Mouse (Mus musculus) midbrain, postnatal 0 days (tissue): ENCODE results near the gene Lmf2. TPM values are rescaled to one million over a fixed set of nuclear protein-coding genes. Genes with fewer than 3 reads are reported as not detected.
A peak's percentile ranks its signal among the peaks of the same experiment; 100 is the strongest.

Source experiments
- ATAC-seq: fragments of 200-750 bp; cut with Nextera tagmentation; 2 replicates; pipeline ENCODE4 v1.8.0; 2017; ENCODE audit warnings: moderate number of reproducible peaks, mild to moderate bottlenecking, moderate TSS enrichment, moderate library complexity; ENCODE audit not compliant: low FRiP score
- DNase-seq: peaks from one replicate; pipeline ENCODE4 v3.0.0-alpha.2; 2015; ENCODE audit warnings: low spot score
- H3K27ac ChIP-seq: fragments of 300-500 bp; sonication (generic); 2 replicates; pipeline ENCODE4 v1.5.1; 2014; ENCODE audit warnings: low read depth, mild to moderate bottlenecking, low read length, mixed read lengths
- H3K27me3 ChIP-seq: fragments of 300-500 bp; sonication (generic); 2 replicates; pipeline ENCODE4 v1.6.1; 2014; ENCODE audit warnings: low read length, control low read depth, mixed read lengths; ENCODE audit not compliant: insufficient read depth
- H3K36me3 ChIP-seq: fragments of 300-500 bp; sonication (generic); 2 replicates; pipeline ENCODE4 v1.6.1; 2014; ENCODE audit warnings: low read length, control low read depth, mixed read lengths; ENCODE audit not compliant: insufficient read depth
- H3K4me1 ChIP-seq: fragments of 300-500 bp; sonication (generic); 2 replicates; pipeline ENCODE4 v1.6.1; 2014; ENCODE audit warnings: mild to moderate bottlenecking, control low read depth, antibody characterized with exemption, low read length, mixed read lengths; ENCODE audit not compliant: insufficient read depth
- H3K4me2 ChIP-seq: fragments of 300-500 bp; sonication (generic); 2 replicates; pipeline ENCODE4 v1.6.1; 2014; ENCODE audit warnings: low read depth, mild to moderate bottlenecking, low read length, mixed read lengths; ENCODE audit not compliant: poor library complexity, severe bottlenecking
- H3K4me3 ChIP-seq: fragments of 300-500 bp; sonication (generic); 2 replicates; pipeline ENCODE4 v1.5.1; 2014; ENCODE audit warnings: low read depth, mild to moderate bottlenecking, low read length, moderate library complexity
- H3K9ac ChIP-seq: fragments of 300-500 bp; sonication (generic); replicated peaks from 2 replicates; pipeline ENCODE4 v1.6.1; 2014; ENCODE audit warnings: mild to moderate bottlenecking, low read length, moderate library complexity, mixed read lengths; ENCODE audit not compliant: poor library complexity, severe bottlenecking
- H3K9me3 ChIP-seq: fragments of 300-500 bp; sonication (generic); 2 replicates; pipeline ENCODE4 v1.6.1; 2016; ENCODE audit warnings: low read length, control low read depth
- CTCF ChIP-seq: IDR thresholded peaks from 2 replicates; pipeline ENCODE4 v1.5.1; 2016; ENCODE audit warnings: antibody characterized with exemption, mild to moderate bottlenecking
- WGBS: fragments of 180-500 bp; shearing (Covaris S2); extraction: QIAGEN DNeasy Blood & Tissue Kit; methylation state at CpG from one replicate; pipeline ENCODE4 v1.1.7; 2014; 5-methylcytosine and 5-hydroxymethylcytosine counted together
- polyA plus RNA-seq: library from polyadenylated mRNA; unstranded; fragments of >200 nt; fragmentation: Nextera tagmentation; extraction: Ambion mirVana; gene quantifications from 2 replicates; pipeline ENCODE4 v1.2.1, GENCODE M21; 2015
- total RNA-seq: library from RNA; depleted of rRNA; stranded (reverse); fragments of >200 nt; gene quantifications from 2 replicates; pipeline ENCODE4 v1.2.3, GENCODE M21; 2014

The Lmf2 gene
- total and polyA plus RNA-seq, 2 experiments from 2014 or later = 25.6 to 27.3 TPM

- 47% methylated on average over 9 of the region's 9 CpGs for WGBS
- no peak for ATAC-seq
- no peak for TF ChIP-seq CTCF
These were observed 18.9 kb upstream of the Lmf2 start for GRCm38 (mm10) chr15:89374340-89374739.

GRCm38 (mm10) chr15:89373762-89374248 lies 18.3 kb upstream of the Lmf2 start, which contains the start of gene Sco2:
Gene Sco2 (minus strand): TSS chr15:89373846.
- Histone ChIP-seq H3K27ac (peak within 1 kb of the TSS; percentile 88), H3K36me3 (peaks cover 31% of the 10 kb centered on the region), H3K4me2 (peak within 1 kb of the TSS; percentile 84), H3K9ac (peak within 1 kb of the TSS; percentile 78), H3K4me3 (peak within 1 kb of the TSS; percentile 72), H3K27me3 (peaks cover 26% of the 10 kb centered on the region), H3K4me1 (peaks cover 11% of the 10 kb centered on the region), H3K9me3 (no peaks in the 10 kb centered on the region)
- ATAC-seq (peak; percentile 83), DNase-seq (peak; percentile 93)
- TF ChIP-seq CTCF = peak; percentile 85
- under 1% methylated on average over 42 of the region's 42 CpGs for WGBS

More at GRCm38 (mm10) chr15:89374340-89374739, 18.9 kb upstream of the Lmf2 start:
- Histone ChIP-seq H3K4me2 (peak overlapping the region; percentile 84), H3K4me3 (peak overlapping the region; percentile 72), H3K27ac (peak overlapping the region; percentile 88), H3K9ac (peak overlapping the region; percentile 78), H3K36me3 (peaks cover 28% of the 10 kb centered on the region), H3K4me1 (peaks cover 16% of the 10 kb centered on the region), H3K9me3 (no peaks in the 10 kb centered on the region), H3K27me3 (peaks cover 28% of the 10 kb centered on the region)
- DNase-seq = no peak

- Histone ChIP-seq H3K4me2 (peak overlapping the region; percentile 84), H3K4me1 (peaks cover 6% of the 10 kb centered on the region; the same call in 1 of the 2 replicates), H3K27ac (peak overlapping the region; percentile 88), H3K4me3 (peak overlapping the region; percentile 72), H3K9me3 (no peaks in the 10 kb centered on the region), H3K36me3 (peaks cover 38% of the 10 kb centered on the region), H3K9ac (peak overlapping the region; percentile 78), H3K27me3 (peaks cover 19% of the 10 kb centered on the region)
- peak; percentile 80 for ATAC-seq
- peak; percentile 77 for DNase-seq
- WGBS = 2% methylated on average over 35 of the region's 35 CpGs
- peak; percentile 68 for TF ChIP-seq CTCF
These were observed 17.7 kb upstream of the Lmf2 start for GRCm38 (mm10) chr15:89373027-89373761.

DNA sequence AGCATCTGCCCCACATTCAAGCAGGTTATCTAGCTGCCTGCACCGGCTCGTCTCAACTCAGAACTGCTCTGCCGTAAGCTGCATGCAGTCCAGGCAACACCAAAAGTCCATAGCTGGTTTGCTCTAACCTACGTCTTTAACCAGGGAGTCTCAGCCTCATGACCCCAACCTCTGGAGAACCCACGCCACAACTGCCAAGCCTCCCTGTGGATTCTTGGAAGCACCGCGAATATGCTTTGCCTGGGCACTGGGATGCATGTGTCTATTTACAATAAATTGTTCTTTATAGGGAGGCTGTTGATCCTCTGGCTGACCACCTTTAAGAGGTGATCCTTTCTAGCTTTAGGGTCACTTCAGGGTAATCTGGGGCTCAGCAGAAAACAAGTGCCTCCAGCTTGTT lies 17.1 kb upstream of the Lmf2 start:
- no peak for DNase-seq
- H3K27me3 ChIP-seq = peaks cover 13% of the 10 kb centered on the region
- WGBS = 82% methylated on average over 7 of the region's 7 CpGs
- peaks cover 44% of the 10 kb centered on the region for H3K36me3 ChIP-seq
- H3K27ac ChIP-seq = peak overlapping the region; percentile 88
- H3K4me3 ChIP-seq = peak overlapping the region; percentile 72; the same call in 1 of the 2 replicates
- peaks cover 6% of the 10 kb centered on the region; the same call in 1 of the 2 replicates for H3K4me1 ChIP-seq
- H3K9me3 ChIP-seq = no peaks in the 10 kb centered on the region
- no peak for ATAC-seq
- H3K9ac ChIP-seq = peak overlapping the region; percentile 78
- peak overlapping the region; percentile 84 for H3K4me2 ChIP-seq
- TF ChIP-seq CTCF = no peak

DNA sequence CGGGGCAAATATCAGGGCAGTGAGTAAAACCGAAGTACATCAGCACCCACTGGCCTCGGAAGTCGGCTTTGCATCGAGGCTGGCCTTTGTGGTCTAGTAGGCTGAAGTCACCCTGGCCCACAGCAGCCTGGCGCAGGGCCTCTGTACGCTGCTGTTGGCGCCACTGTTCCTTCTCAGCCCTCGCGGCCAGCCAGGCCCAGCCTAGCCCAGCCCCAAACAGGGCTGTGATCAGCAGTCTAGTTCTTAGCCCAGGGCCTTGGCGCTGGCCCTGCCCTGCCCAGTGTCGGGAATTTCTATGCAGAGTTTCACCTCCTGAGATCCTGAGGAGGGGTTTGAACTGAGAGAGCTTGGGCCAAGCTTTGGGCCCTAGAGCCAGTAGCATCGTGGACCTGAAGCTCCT lies 16.6 kb upstream of the Lmf2 start:
- ATAC-seq = no peak
- Histone ChIP-seq H3K4me1 (peaks cover 6% of the 10 kb centered on the region; the same call in 1 of the 2 replicates), H3K4me2 (no peak overlapping the region), H3K27ac (no peak overlapping the region), H3K9me3 (no peaks in the 10 kb centered on the region), H3K27me3 (peaks cover 8% of the 10 kb centered on the region), H3K4me3 (no peak overlapping the region), H3K9ac (no peak overlapping the region), H3K36me3 (peaks cover 49% of the 10 kb centered on the region)
- DNase-seq = no peak
- TF ChIP-seq CTCF = no peak
- WGBS = 90% methylated on average over 13 of the region's 13 CpGs

DNA sequence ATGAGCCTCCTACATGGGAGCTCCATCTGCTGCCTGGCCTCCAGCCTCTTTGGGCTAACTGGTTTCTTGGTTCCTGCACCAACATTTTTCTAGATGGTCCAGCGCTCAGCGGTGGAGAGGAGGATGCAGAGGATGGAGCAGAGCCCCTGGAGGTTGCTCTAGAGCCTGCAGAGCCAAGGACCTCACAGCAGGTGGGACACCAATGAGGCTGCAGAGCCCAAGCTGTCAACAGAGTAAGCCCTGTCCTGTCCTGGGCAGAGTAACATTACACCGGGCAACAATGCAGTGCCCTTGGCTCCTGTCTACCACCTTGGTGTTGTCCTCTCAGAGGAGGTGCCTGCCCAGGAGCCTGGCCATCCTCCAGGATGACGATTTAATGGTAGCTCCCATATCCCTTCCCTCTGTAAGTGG lies 9.7 kb upstream of the Lmf2 start:
- no peak overlapping the region for H3K4me3 ChIP-seq
- no peaks in the 10 kb centered on the region for H3K9me3 ChIP-seq
- no peaks in the 10 kb centered on the region for H3K4me1 ChIP-seq
- peaks cover 85% of the 10 kb centered on the region for H3K36me3 ChIP-seq
- no peak overlapping the region for H3K9ac ChIP-seq
- 94% methylated on average over 4 of the region's 4 CpGs for WGBS
- ATAC-seq (0 out of 2 replicates have a peak, but pooled peaks have one; percentile 16), DNase-seq (no peak)
- H3K27ac ChIP-seq = no peak overlapping the region
- H3K27me3 ChIP-seq = no peaks in the 10 kb centered on the region
- no peak for TF ChIP-seq CTCF
- no peak overlapping the region for H3K4me2 ChIP-seq
